Mouse (Mus musculus) spleen, adult 2 months (tissue): ENCODE measurements around the gene 4931409K22Rik.

Source experiments
- CTCF ChIP-seq: fragments of 200-500 bp; IDR thresholded peaks from 2 replicates; pipeline ENCODE4 v1.5.1; 2011; ENCODE audit warnings: mild to moderate bottlenecking, inconsistent platforms; ENCODE audit not compliant: insufficient read depth, insufficient read length, insufficient replicate concordance; ENCODE audit errors: extremely low read depth
- POLR2A ChIP-seq: fragments of 200-500 bp; IDR thresholded peaks from 2 replicates; pipeline ENCODE4 v1.6.1; 2011; ENCODE audit warnings: low read depth, low read length, inconsistent platforms

DNA sequence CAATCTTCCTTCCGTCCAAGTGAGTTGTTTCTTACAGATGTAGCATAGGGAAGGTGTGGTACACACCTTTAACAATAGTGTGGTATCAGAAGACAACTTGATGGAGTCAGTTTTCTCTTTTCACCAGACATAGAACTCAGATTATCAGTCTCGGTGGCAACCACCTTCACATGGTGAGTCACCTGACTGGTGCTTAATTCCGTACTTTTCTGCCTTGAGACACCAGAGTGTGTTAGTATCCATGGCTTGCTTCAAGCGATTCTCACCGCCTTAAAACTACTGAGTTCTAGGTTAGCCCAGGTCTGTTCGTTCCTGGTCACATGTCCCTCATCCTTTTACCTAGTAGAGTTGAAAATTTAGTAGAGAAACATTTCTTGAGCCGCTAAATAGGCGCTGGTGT is 29.5 kb upstream of the 4931409K22Rik start:
- no peak for TF ChIP-seq POLR2A
- TF ChIP-seq CTCF = no peak
